8 mouse cellular contexts compared by ENCODE assay signal in the genomic region with DNA sequence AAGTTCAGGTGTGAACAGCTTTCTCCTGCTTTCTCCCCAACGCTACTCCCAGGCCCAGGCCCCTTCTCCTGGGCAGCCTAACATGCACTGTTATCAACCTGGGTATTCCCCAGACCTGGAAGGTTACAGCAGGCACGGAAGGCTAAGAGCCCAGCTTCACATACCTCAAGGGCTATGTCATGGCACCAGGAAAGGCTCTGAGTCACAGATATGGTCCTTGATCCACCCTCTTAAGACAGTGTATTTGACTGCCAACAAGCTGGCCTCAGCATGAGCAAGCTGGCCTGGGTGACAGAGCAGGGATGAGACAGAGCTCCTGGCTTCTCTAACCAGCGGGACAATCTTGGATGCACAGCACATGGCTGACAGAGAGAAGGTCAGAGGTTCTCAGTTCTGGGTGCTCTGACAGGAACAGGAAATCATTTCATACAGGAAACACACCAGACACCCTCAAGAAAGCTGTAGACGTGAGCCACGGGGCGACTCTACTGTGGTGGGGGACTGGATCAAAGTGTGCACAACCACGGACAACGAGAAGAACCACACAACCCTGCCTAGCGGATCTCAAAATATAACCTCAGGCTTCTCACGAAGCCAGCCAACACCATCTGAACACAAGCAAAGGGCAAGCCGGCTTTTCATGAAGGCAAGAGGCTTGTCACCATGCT.
DNase-seq lines count a peak whose midpoint lies in the region; TF ChIP-seq lines count a peak whose summit lies in the region.

No protein-coding gene starts in this region.

- 32% methylated on average over 11 of the region's 11 CpGs for whole genome bisulfite sequencing in lung, adult 2 months
- 91% methylated on average over 11 of the region's 11 CpGs for WGBS in midbrain, embryonic 10.5 days

- no peak overlapping the region for H3K4me3 ChIP-seq in lung, adult 2 months (replicated peaks; ENCODE audit: extremely low read depth, low read depth, low read length)
- H3K4me3 ChIP-seq in midbrain, embryonic 10.5 days: no peak overlapping the region

- peak; percentile 22 for DNase-seq in kidney, postnatal 14 days
- no peak for DNase-seq in kidney, postnatal 25 days
- DNase-seq in heart, adult 11 months: peak; percentile 97
- DNase-seq in lung, adult 2 months: peak; percentile 59
- peak; percentile 43 for DNase-seq in thymus, postnatal 14 days
- DNase-seq in right cerebral cortex, postnatal 4 days: no peak
- DNase-seq in layer of hippocampus, postnatal 14 days (ENCODE audit: low spot score in 2 of 2): no peak
- no peak for DNase-seq in midbrain, embryonic 10.5 days (ENCODE audit: low spot score)

- no peak for TF ChIP-seq POLR2A in lung, adult 2 months (IDR thresholded peaks at IDR 0.05; ENCODE audit: borderline replicate concordance, extremely low read depth, low read depth, low read length)

- no peaks in the 10 kb centered on the region for H3K27me3 ChIP-seq in midbrain, embryonic 10.5 days (ENCODE audit: low read depth, poor library complexity, severe bottlenecking)

- peaks cover 19% of the 10 kb centered on the region for H3K4me1 ChIP-seq in lung, adult 2 months (ENCODE audit: control insufficient read depth, insufficient read depth, low read length)
- H3K4me1 ChIP-seq in midbrain, embryonic 10.5 days: peaks cover 37% of the 10 kb centered on the region

- no peaks in the 10 kb centered on the region for H3K36me3 ChIP-seq in midbrain, embryonic 10.5 days

- no peaks in the 10 kb centered on the region for H3K9me3 ChIP-seq in midbrain, embryonic 10.5 days (replicated peaks)

- TF ChIP-seq CTCF in lung, adult 2 months (IDR thresholded peaks at IDR 0.05; ENCODE audit: insufficient read depth, low read length): no peak

- no peak overlapping the region for H3K27ac ChIP-seq in midbrain, embryonic 10.5 days (replicated peaks)

Comparison
In these comparisons a context has a peak if more than half of its experiments do, and no peak if none do; other contexts are left out.
1. DNase-seq: peak in kidney, postnatal 14 days (single experiment), heart, adult 11 months (single experiment), lung, adult 2 months (single experiment) and thymus, postnatal 14 days (single experiment); none in kidney, postnatal 25 days (0 of 2), right cerebral cortex, postnatal 4 days (single experiment), layer of hippocampus, postnatal 14 days (0 of 2) and midbrain, embryonic 10.5 days (single experiment).